Mouse (Mus musculus) neural tube, embryonic 12.5 days (tissue): Measurements from ENCODE around the gene Slc3a1. TPM values are rescaled to one million over a fixed set of nuclear protein-coding genes. Genes with fewer than 3 reads are reported as not detected.

ENCODE experiments used
- ATAC-seq: fragments of 200-750 bp; cut with Nextera tagmentation; 2 replicates; pipeline ENCODE4 v1.8.0; 2017; ENCODE audit warnings: low read depth, mild to moderate bottlenecking, moderate TSS enrichment, moderate library complexity; ENCODE audit not compliant: low FRiP score
- H3K27ac ChIP-seq: fragments of 300-500 bp; sonication (generic); 2 replicates; pipeline ENCODE4 v1.5.1; 2016
- H3K27me3 ChIP-seq: fragments of 300-500 bp; sonication (generic); replicated peaks from 2 replicates; pipeline ENCODE4 v1.6.1; 2016; ENCODE audit warnings: mild to moderate bottlenecking
- H3K36me3 ChIP-seq: fragments of 300-500 bp; sonication (generic); 2 replicates; pipeline ENCODE4 v1.6.1; 2016; ENCODE audit warnings: mild to moderate bottlenecking
- H3K4me1 ChIP-seq: fragments of 300-500 bp; sonication (generic); 2 replicates; pipeline ENCODE4 v1.6.1; 2016
- H3K4me2 ChIP-seq: fragments of 300-500 bp; sonication (generic); replicated peaks from 2 replicates; pipeline ENCODE4 v1.6.1; 2016; ENCODE audit warnings: mild to moderate bottlenecking
- H3K4me3 ChIP-seq: fragments of 300-500 bp; sonication (generic); 2 replicates; pipeline ENCODE4 v1.5.1; 2016
- H3K9ac ChIP-seq: fragments of 300-500 bp; sonication (generic); 2 replicates; pipeline ENCODE4 v1.6.1; 2016; ENCODE audit warnings: mild to moderate bottlenecking
- H3K9me3 ChIP-seq: fragments of 300-500 bp; sonication (generic); 2 replicates; pipeline ENCODE4 v1.6.1; 2016; ENCODE audit warnings: mild to moderate bottlenecking
- WGBS: fragments of 180-500 bp; shearing (Covaris S2); methylation state at CpG from one replicate; pipeline ENCODE4 v1.1.7; 2016; 5-methylcytosine and 5-hydroxymethylcytosine counted together
- polyA plus RNA-seq: library from polyadenylated mRNA; unstranded; fragments of >200 nt; fragmentation: Nextera tagmentation; extraction: Ambion mirVana; gene quantifications from 2 replicates; pipeline ENCODE4 v1.2.1, GENCODE M21; 2016

Slc3a1 gene
- 0.26 and 0.42 TPM in 2 replicates for polyA plus RNA-seq

DNA sequence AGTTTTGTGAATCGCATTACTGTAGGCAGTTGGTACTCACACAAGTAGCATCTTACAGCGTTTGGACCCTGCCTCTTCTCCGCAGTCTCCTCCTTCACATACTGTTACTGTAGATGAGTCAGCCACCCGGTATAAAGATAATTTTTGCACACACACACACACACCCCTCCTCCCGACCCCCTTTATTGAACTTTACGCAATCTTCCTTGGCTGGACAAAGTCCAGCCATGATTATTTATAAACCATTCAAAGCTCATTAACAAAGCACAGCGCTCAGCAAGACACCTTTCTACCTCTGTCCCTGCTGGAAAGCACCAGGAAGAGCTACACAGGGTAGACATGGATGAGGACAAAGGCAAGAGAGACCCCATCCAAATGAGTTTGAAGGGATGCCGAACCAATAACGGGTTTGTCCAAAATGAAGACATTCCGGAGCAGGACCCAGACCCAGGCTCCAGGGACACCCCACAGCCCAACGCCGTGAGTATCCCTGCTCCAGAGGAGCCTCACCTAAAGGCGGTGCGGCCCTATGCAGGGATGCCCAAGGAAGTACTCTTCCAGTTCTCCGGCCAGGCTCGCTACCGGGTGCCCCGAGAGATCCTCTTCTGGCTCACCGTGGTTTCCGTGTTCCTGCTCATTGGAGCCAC, at the start of gene Slc3a1:
Gene Slc3a1, plus strand, starts transcription at position 284 of the 647 bp plus-strand sequence.
- no peaks in the 10 kb centered on the region for H3K4me1 ChIP-seq
- H3K36me3 ChIP-seq: no peaks in the 10 kb centered on the region
- no peak for ATAC-seq
- no peaks in the 10 kb centered on the region for H3K27me3 ChIP-seq
- H3K4me3 ChIP-seq: no peak within 1 kb of the TSS
- no peaks in the 10 kb centered on the region for H3K9me3 ChIP-seq
- WGBS: 92% methylated on average over 20 of the region's 20 CpGs
- H3K9ac ChIP-seq: no peak within 1 kb of the TSS
- no peak within 1 kb of the TSS for H3K27ac ChIP-seq
- no peak within 1 kb of the TSS for H3K4me2 ChIP-seq

DNA sequence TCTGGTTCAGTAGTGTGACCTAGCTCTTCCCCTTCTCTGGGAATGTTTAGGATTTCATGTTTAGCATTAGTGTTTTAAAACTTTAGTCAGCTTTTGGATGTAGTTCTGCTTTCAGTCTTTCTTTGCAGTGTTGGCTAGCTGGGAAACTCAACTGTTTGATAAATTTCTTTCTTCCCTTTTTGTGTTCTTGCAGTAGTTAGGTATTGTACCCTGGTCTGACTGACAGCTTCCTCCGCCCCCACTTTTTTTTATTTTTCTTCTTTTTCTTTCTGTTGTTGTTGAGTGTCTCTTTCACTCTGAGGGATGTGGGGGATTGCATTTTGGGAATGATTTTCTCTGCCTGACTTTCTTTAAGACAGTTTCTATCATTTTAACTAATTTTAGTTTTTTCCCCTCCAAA, 46.5 kb upstream of the Slc3a1 start:
- ATAC-seq: no peak
- Histone ChIP-seq H3K4me1 (no peaks in the 10 kb centered on the region), H3K36me3 (peaks cover 3% of the 10 kb centered on the region; the same call in 1 of the 2 replicates), H3K4me2 (no peak overlapping the region), H3K27me3 (no peaks in the 10 kb centered on the region), H3K27ac (no peak overlapping the region), H3K9ac (no peak overlapping the region), H3K9me3 (peaks cover 5% of the 10 kb centered on the region; the same call in 1 of the 2 replicates), H3K4me3 (no peak overlapping the region)
- WGBS: 96% methylated on average over 1 of the region's 1 CpGs

DNA sequence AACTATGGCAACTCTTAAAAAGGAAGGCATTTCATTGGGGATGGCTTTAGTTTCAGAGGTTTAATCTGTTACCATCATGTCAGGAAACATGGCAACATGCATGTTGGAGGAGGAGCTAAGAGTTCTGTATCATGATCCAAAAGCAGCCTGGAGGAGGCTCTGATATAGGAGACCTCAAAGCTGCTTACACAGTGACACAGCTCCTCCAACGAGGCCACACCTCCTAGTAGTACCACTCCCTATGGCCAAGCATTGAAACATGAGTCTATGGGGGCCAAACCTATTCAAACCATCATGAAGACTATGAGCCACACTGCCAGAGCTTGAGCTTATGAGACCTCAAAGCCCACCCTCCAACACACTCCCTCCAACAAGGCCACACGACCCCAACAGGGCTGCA, 45.4 kb upstream of the Slc3a1 start:
- Histone ChIP-seq H3K9ac (no peak overlapping the region), H3K27me3 (no peaks in the 10 kb centered on the region), H3K27ac (no peak overlapping the region), H3K4me3 (no peak overlapping the region), H3K4me1 (no peaks in the 10 kb centered on the region), H3K4me2 (no peak overlapping the region), H3K36me3 (no peaks in the 10 kb centered on the region), H3K9me3 (no peaks in the 10 kb centered on the region)
- ATAC-seq: no peak
- 81% methylated on average over 2 of the region's 2 CpGs for WGBS

DNA sequence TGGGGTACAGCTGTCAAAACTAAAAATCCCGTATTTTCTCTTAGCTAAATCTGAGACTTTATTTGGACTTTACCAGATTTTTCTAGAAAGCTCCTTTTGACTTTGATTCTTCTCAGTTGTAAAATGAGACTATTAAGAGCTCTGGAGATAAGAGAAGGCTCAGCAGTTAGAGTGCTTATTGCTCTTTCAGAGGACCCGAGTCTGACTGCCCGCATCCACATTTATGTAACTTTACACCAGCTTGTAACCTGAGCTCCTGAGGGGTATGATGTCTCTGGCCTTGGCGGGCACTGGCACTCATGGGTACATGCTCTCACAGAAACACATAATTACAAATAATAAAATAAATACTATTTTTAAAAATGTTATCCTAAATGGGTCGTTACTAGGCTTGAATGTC, 41.8 kb upstream of the Slc3a1 start:
- H3K9me3 ChIP-seq: no peaks in the 10 kb centered on the region
- no peak overlapping the region for H3K4me3 ChIP-seq
- H3K27ac ChIP-seq: no peak overlapping the region
- no peak for ATAC-seq
- no peaks in the 10 kb centered on the region for H3K4me1 ChIP-seq
- H3K4me2 ChIP-seq: no peak overlapping the region
- no peak overlapping the region for H3K9ac ChIP-seq
- H3K36me3 ChIP-seq: no peaks in the 10 kb centered on the region
- WGBS: 69% methylated on average over 5 of the region's 5 CpGs
- no peaks in the 10 kb centered on the region for H3K27me3 ChIP-seq

DNA sequence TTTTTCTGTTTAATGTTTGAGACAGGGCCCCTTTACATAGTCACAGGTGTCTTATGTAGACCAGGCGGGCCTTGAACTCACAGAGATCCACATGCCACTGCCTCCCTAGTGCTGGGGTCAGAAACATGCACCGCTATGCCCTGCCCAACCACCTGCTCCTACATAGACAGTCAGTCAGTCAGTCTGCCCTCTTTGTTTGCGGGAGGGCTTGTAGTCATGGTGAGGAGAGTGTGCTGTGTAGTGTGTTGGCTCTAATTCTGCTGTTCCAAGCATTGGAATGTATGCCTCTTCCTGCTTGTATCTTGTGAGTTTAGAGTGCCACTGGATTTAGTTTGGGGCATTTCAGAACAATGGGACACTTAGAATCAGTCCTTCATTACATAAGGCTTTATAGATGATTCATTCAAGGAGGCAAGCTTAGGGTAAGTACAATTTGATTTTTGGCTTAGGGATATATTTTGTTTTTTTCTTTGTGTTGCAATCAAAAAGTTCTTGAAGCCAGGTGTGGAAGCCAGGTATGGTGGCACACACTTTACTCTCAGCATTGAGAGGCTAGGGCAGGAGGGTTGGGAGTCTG, 40.3 kb upstream of the Slc3a1 start:
- Histone ChIP-seq H3K27ac (no peak overlapping the region), H3K4me2 (no peak overlapping the region), H3K9me3 (no peaks in the 10 kb centered on the region), H3K27me3 (no peaks in the 10 kb centered on the region), H3K4me3 (no peak overlapping the region), H3K9ac (no peak overlapping the region), H3K4me1 (no peaks in the 10 kb centered on the region), H3K36me3 (peaks cover under 1% of the 10 kb centered on the region; the same call in 1 of the 2 replicates)
- no peak for ATAC-seq
- WGBS: 90% methylated on average over 3 of the region's 3 CpGs

DNA sequence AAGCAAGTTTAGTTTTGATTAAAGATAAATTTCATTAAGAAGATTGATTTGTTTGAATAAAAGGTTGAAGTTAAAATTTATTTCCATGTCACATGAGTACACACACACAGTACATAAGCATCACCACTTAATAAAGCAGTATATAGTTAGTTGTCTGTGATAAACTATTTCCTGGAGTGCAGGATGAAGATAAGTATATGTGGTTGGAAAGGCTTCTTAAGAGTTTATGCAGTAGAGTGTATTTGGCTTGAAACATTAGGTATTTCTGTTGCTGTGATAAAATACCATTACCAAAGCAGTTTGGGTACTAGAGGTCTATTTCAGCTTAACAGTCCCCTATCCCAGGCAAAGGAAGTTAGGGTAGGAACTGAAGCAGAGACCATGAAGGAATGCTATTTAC, 39.7 kb upstream of the Slc3a1 start:
- ATAC-seq: no peak
- Histone ChIP-seq H3K4me3 (no peak overlapping the region), H3K9me3 (no peaks in the 10 kb centered on the region), H3K4me2 (no peak overlapping the region), H3K27me3 (no peaks in the 10 kb centered on the region), H3K4me1 (no peaks in the 10 kb centered on the region), H3K27ac (no peak overlapping the region), H3K9ac (no peak overlapping the region), H3K36me3 (peaks cover 3% of the 10 kb centered on the region; the same call in 1 of the 2 replicates)

DNA sequence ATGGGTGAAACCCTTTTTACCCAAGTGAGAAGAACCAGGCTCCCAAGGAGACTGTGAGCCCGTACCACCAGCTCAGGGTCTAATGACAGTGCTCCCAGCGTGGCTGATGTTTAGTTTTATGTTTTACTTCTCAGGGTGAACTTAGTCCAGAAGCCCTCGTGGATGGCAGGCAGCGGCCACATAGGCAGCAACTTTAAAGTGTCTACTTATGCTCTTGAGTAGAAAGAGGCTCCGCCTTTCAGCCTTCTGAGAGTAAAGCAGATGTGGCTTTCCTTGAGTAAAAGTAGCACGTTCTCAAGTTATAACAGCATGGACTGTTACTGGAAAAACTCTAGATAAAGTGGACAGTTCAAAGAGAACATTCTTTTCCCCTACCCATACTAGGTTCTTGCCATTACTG, 32.3 kb upstream of the Slc3a1 start:
- Histone ChIP-seq H3K9ac (no peak overlapping the region), H3K36me3 (peaks cover 10% of the 10 kb centered on the region; the same call in 1 of the 2 replicates), H3K4me3 (no peak overlapping the region), H3K27me3 (no peaks in the 10 kb centered on the region), H3K4me2 (no peak overlapping the region), H3K9me3 (no peaks in the 10 kb centered on the region), H3K27ac (no peak overlapping the region), H3K4me1 (no peaks in the 10 kb centered on the region)
- 89% methylated on average over 6 of the region's 6 CpGs for WGBS
- ATAC-seq: no peak

DNA sequence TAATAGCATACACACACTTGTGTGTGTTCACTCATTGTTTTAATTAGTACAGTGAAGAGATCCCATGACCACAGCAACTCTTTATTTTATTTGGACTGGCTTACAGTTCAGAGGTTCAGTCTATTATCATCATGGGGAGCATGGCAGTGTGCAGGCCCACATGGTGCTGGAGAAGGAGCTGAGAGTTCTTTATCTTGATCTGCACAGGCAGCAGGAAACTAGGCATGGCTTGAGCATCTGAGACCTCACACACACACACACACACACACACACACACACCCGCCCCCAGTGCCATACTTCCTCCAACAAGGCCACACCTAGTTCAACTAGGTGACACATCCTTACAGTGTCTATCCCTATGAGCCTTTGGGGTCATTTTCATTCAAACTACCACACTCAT, 30.5 kb upstream of the Slc3a1 start:
- no peak overlapping the region for H3K27ac ChIP-seq
- H3K4me3 ChIP-seq: no peak overlapping the region
- no peak overlapping the region for H3K9ac ChIP-seq
- no peaks in the 10 kb centered on the region for H3K9me3 ChIP-seq
- H3K4me1 ChIP-seq: no peaks in the 10 kb centered on the region
- no peaks in the 10 kb centered on the region for H3K27me3 ChIP-seq
- no peak for ATAC-seq
- H3K36me3 ChIP-seq: peaks cover 10% of the 10 kb centered on the region; the same call in 1 of the 2 replicates
- no peak overlapping the region for H3K4me2 ChIP-seq
- 86% methylated on average over 1 of the region's 1 CpGs for WGBS

DNA sequence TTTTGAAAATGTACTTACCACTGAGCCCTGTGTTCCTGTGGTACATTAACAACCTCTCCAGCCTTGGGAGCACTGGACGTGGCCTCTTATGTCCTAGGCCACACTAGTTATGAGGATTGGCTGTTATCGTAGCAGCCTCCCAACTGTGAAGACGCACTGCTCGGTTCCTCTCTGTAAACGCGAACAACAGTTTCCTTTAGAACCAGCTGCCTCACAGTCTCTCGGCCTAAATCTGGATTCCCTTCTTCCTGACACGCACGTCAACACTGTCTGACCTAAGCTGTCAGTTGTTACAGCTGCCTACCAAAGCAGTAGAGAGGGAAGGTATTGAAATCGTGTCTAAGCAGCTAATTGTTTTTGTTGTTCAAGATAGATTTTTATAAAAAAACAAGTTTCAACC, 28.5 kb upstream of the Slc3a1 start:
- Histone ChIP-seq H3K4me2 (no peak overlapping the region), H3K27ac (no peak overlapping the region), H3K4me3 (no peak overlapping the region), H3K36me3 (peaks cover 7% of the 10 kb centered on the region; the same call in 1 of the 2 replicates), H3K9ac (no peak overlapping the region), H3K27me3 (no peaks in the 10 kb centered on the region), H3K9me3 (no peaks in the 10 kb centered on the region), H3K4me1 (no peaks in the 10 kb centered on the region)
- no peak for ATAC-seq
- 86% methylated on average over 10 of the region's 10 CpGs for WGBS

DNA sequence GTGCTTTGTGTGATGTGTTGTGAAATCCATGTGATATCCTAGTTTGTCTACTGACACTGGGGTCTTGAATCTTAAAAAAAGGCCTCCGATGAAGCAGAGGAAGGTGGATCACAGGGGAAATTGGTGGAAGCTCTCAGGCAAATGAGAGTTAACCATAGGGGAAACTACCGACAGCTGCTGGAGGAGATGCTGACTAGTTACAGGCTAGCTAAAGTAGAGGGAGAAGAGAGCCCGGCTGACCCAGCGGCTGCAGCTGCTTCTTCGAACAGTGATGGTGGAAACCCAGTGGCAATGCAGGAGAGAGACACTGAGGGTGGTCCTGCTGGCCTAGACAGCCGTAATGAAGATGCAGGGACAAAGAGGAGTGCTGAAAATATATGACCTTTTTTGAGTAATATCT, 14.7 kb upstream of the Slc3a1 start:
- Histone ChIP-seq H3K36me3 (peaks cover 13% of the 10 kb centered on the region), H3K27me3 (no peaks in the 10 kb centered on the region), H3K4me3 (no peak overlapping the region), H3K4me2 (no peak overlapping the region), H3K4me1 (no peaks in the 10 kb centered on the region), H3K9ac (no peak overlapping the region), H3K9me3 (no peaks in the 10 kb centered on the region), H3K27ac (no peak overlapping the region)
- whole genome bisulfite sequencing: 81% methylated on average over 6 of the region's 6 CpGs
- ATAC-seq: no peak

DNA sequence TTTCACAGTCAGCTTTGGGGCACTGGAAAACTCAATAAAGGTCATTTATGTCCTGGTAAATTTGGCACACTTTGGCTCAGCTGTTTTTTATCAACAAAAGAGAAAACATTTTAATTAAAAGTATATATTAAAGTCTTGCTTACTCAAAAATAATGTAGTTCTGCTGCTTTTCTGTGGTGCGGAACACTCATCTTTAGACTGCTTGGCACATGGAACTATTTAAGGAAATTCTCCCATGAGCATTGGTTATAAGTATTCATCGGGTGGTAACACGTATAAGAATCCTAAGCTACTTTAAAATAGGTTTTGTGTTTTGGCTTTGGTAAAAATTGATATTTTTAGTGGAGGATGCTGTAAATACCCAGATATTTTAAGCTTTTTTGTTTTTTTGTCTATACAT, 13.5 kb upstream of the Slc3a1 start:
- 98% methylated on average over 3 of the region's 3 CpGs for WGBS
- H3K4me1 ChIP-seq: no peaks in the 10 kb centered on the region
- ATAC-seq: no peak
- no peak overlapping the region for H3K4me2 ChIP-seq
- H3K27ac ChIP-seq: no peak overlapping the region
- H3K4me3 ChIP-seq: no peak overlapping the region
- peaks cover 13% of the 10 kb centered on the region for H3K36me3 ChIP-seq
- H3K27me3 ChIP-seq: no peaks in the 10 kb centered on the region
- H3K9me3 ChIP-seq: no peaks in the 10 kb centered on the region
- no peak overlapping the region for H3K9ac ChIP-seq

DNA sequence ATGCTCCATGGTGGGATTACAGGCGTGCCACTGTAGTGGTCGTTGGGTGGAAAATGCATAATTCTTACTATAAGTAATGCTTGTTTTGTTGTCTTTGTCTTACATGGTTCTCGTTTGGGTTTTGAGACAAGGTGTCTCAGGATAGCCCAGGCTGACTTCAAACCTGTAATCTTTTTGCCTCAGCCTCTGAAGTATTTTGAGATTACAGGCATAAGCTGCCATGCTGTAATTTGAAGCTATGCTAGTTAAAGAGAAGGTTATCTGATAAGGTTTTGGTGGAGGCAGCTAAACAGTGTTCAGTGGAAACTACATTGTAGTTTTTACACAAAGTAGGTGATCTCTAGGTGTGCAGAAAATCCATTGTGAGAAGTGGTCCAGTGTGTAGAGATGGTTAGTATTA, 9.8 kb upstream of the Slc3a1 start:
- no peak overlapping the region for H3K4me3 ChIP-seq
- WGBS: 93% methylated on average over 3 of the region's 3 CpGs
- H3K9me3 ChIP-seq: no peaks in the 10 kb centered on the region
- H3K4me1 ChIP-seq: no peaks in the 10 kb centered on the region
- no peaks in the 10 kb centered on the region for H3K27me3 ChIP-seq
- no peak overlapping the region for H3K27ac ChIP-seq
- no peak overlapping the region for H3K9ac ChIP-seq
- no peak overlapping the region for H3K4me2 ChIP-seq
- H3K36me3 ChIP-seq: no peaks in the 10 kb centered on the region; the same call in 1 of the 2 replicates
- no peak for ATAC-seq

DNA sequence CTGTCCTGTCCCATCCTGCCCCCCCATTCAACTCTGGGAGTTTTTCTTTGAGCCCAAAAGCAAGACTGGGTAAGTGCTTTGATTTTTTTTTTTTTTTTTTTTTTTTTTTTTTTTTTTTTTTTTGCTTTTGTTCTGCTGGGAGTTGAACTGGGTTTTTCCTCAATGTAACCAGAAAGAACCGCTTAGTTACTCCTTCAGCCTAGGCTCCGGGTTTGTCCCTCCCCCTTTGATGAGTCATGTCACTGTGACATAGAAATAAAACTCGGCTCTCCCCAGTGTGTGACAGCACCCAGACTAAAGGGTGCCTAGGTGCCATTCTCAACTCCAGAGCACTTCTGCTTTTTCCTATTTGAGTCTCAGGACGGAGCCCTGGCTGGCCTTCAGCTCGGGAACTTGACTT, 9.4 kb upstream of the Slc3a1 start:
- no peaks in the 10 kb centered on the region; the same call in 1 of the 2 replicates for H3K36me3 ChIP-seq
- H3K4me1 ChIP-seq: no peaks in the 10 kb centered on the region
- H3K4me3 ChIP-seq: no peak overlapping the region
- H3K4me2 ChIP-seq: no peak overlapping the region
- no peaks in the 10 kb centered on the region for H3K9me3 ChIP-seq
- H3K9ac ChIP-seq: no peak overlapping the region
- no peak for ATAC-seq
- no peaks in the 10 kb centered on the region for H3K27me3 ChIP-seq
- WGBS: 84% methylated on average over 5 of the region's 5 CpGs
- H3K27ac ChIP-seq: no peak overlapping the region
